Mouse (Mus musculus) liver, postnatal 0 days (tissue): ENCODE results near the gene Tspan13. TPM values are rescaled to one million over a fixed set of nuclear protein-coding genes. Genes with fewer than 3 reads are reported as not detected.

ENCODE experiments used
- ATAC-seq: fragments of 200-750 bp; cut with Nextera tagmentation; 2 replicates; pipeline ENCODE4 v1.8.0; 2017; ENCODE audit warnings: mild to moderate bottlenecking, moderate library complexity
- DNase-seq: peaks from one replicate; pipeline ENCODE4 v3.0.0-alpha.2; 2016
- H3K27ac ChIP-seq: fragments of 300-500 bp; sonication (generic); 2 replicates; pipeline ENCODE4 v1.5.1; 2014; ENCODE audit warnings: antibody characterized with exemption, moderate library complexity, mild to moderate bottlenecking, low read depth
- H3K27me3 ChIP-seq: fragments of 300-500 bp; sonication (generic); 2 replicates; pipeline ENCODE4 v1.6.1; 2014; ENCODE audit warnings: low read length, control low read depth, mixed read lengths; ENCODE audit not compliant: insufficient read depth
- H3K36me3 ChIP-seq: fragments of 300-500 bp; sonication (generic); replicated peaks from 2 replicates; pipeline ENCODE4 v1.6.1; 2014; ENCODE audit warnings: mild to moderate bottlenecking, control low read depth, low read length, moderate library complexity, mixed read lengths; ENCODE audit not compliant: insufficient read depth
- H3K4me1 ChIP-seq: fragments of 300-500 bp; sonication (generic); 2 replicates; pipeline ENCODE4 v1.6.1; 2014; ENCODE audit warnings: antibody characterized with exemption, mild to moderate bottlenecking, control low read depth; ENCODE audit not compliant: insufficient read depth
- H3K4me2 ChIP-seq: fragments of 300-500 bp; sonication (generic); 2 replicates; pipeline ENCODE4 v1.6.1; 2014; ENCODE audit warnings: low read depth, mild to moderate bottlenecking, low read length, moderate library complexity, mixed read lengths
- H3K4me3 ChIP-seq: fragments of 300-500 bp; sonication (generic); 2 replicates; pipeline ENCODE4 v1.5.1; 2014; ENCODE audit warnings: low read depth, low read length
- H3K9ac ChIP-seq: fragments of 300-500 bp; sonication (generic); replicated peaks from 2 replicates; pipeline ENCODE4 v1.6.1; 2014; ENCODE audit warnings: mild to moderate bottlenecking, moderate library complexity
- H3K9me3 ChIP-seq: fragments of 300-500 bp; sonication (generic); 2 replicates; pipeline ENCODE4 v1.6.1; 2016; ENCODE audit warnings: mild to moderate bottlenecking, control low read depth, low read length, mixed read lengths
- CTCF ChIP-seq: sonication (generic); IDR thresholded peaks from 2 replicates; pipeline ENCODE4 v1.5.1; 2016; ENCODE audit warnings: antibody characterized with exemption, low read depth
- EP300 ChIP-seq: IDR thresholded peaks from 2 replicates; pipeline ENCODE4 v1.6.1; 2016; ENCODE audit warnings: antibody characterized with exemption, low read depth, mild to moderate bottlenecking
- WGBS: fragments of 180-500 bp; shearing (Covaris S2); extraction: QIAGEN DNeasy Blood & Tissue Kit; methylation state at CpG from one replicate; pipeline ENCODE4 v1.1.7; 2014; ENCODE audit not compliant: insufficient replicate concordance; 5-methylcytosine and 5-hydroxymethylcytosine counted together
- polyA plus RNA-seq: library from polyadenylated mRNA; unstranded; fragments of >200 nt; fragmentation: Nextera tagmentation; extraction: Ambion mirVana; gene quantifications from 2 replicates; pipeline ENCODE4 v1.2.1, GENCODE M21; 2015

The Tspan13 gene
- 18.3 and 19.7 TPM in 2 replicates for polyA plus RNA-seq

- TF ChIP-seq EP300: no peak
- TF ChIP-seq CTCF: peak; percentile 26
- no peaks in the 10 kb centered on the region for H3K9me3 ChIP-seq
- peak within 1 kb of the TSS; percentile 85 for H3K4me3 ChIP-seq
- H3K9ac ChIP-seq: peak within 1 kb of the TSS; percentile 79
- peaks cover 5% of the 10 kb centered on the region for H3K4me1 ChIP-seq
- no peaks in the 10 kb centered on the region for H3K36me3 ChIP-seq
- peak within 1 kb of the TSS; percentile 100 for H3K4me2 ChIP-seq
- WGBS: under 1% methylated on average over 30 of the region's 35 CpGs
- H3K27ac ChIP-seq: peak within 1 kb of the TSS; percentile 55
- ATAC-seq (peak; percentile 92), DNase-seq (peak; percentile 87)
- H3K27me3 ChIP-seq: 0 out of 2 replicates have a peak, but pooled peaks cover 3% of the 10 kb centered on the region
Observed at GRCm38 (mm10) chr12:36042348-36042778, at the start of gene Tspan13. Gene Tspan13 (minus strand): TSS chr12:36042500.

GRCm38 (mm10) chr12:36091964-36092363 lies 49.7 kb upstream of the Tspan13 start:
- ATAC-seq (no peak), DNase-seq (no peak)
- no peak overlapping the region for H3K4me2 ChIP-seq
- no peak overlapping the region for H3K9ac ChIP-seq
- no peaks in the 10 kb centered on the region for H3K9me3 ChIP-seq
- TF ChIP-seq CTCF (no peak), EP300 (no peak)
- H3K4me1 ChIP-seq: no peaks in the 10 kb centered on the region
- WGBS: 87% methylated on average over 10 of the region's 10 CpGs
- no peaks in the 10 kb centered on the region for H3K27me3 ChIP-seq
- peaks cover 4% of the 10 kb centered on the region; the same call in 1 of the 2 replicates for H3K36me3 ChIP-seq
- no peak overlapping the region for H3K4me3 ChIP-seq
- no peak overlapping the region for H3K27ac ChIP-seq

- Histone ChIP-seq H3K9ac (no peak overlapping the region), H3K4me2 (no peak overlapping the region), H3K27ac (no peak overlapping the region), H3K36me3 (peaks cover 4% of the 10 kb centered on the region; the same call in 1 of the 2 replicates), H3K4me1 (no peaks in the 10 kb centered on the region), H3K4me3 (no peak overlapping the region), H3K27me3 (no peaks in the 10 kb centered on the region), H3K9me3 (no peaks in the 10 kb centered on the region)
- no peak for TF ChIP-seq EP300
- TF ChIP-seq CTCF: no peak
- WGBS: 70% methylated on average over 6 of the region's 6 CpGs
- DNase-seq: peak; percentile 27
- ATAC-seq: no peak
Observed at GRCm38 (mm10) chr12:36089221-36089620, 46.9 kb upstream of the Tspan13 start.

GRCm38 (mm10) chr12:36088804-36089203 lies 46.5 kb upstream of the Tspan13 start:
- Histone ChIP-seq H3K27ac (no peak overlapping the region), H3K9me3 (no peaks in the 10 kb centered on the region), H3K36me3 (peaks cover 4% of the 10 kb centered on the region; the same call in 1 of the 2 replicates), H3K9ac (no peak overlapping the region), H3K27me3 (no peaks in the 10 kb centered on the region), H3K4me3 (no peak overlapping the region), H3K4me1 (no peaks in the 10 kb centered on the region), H3K4me2 (no peak overlapping the region)
- ATAC-seq: no peak
- no peak for DNase-seq
- no peak for TF ChIP-seq EP300
- no peak for TF ChIP-seq CTCF
- WGBS: 90% methylated on average over 1 of the region's 1 CpGs

- Histone ChIP-seq H3K27me3 (no peaks in the 10 kb centered on the region), H3K9ac (no peak overlapping the region), H3K27ac (no peak overlapping the region), H3K36me3 (no peaks in the 10 kb centered on the region), H3K9me3 (no peaks in the 10 kb centered on the region), H3K4me2 (no peak overlapping the region), H3K4me1 (no peaks in the 10 kb centered on the region), H3K4me3 (no peak overlapping the region)
- ATAC-seq (no peak), DNase-seq (no peak)
- TF ChIP-seq EP300: no peak
- TF ChIP-seq CTCF: no peak
- WGBS: 86% methylated on average over 2 of the region's 2 CpGs
Observed at GRCm38 (mm10) chr12:36085380-36085779, 43.1 kb upstream of the Tspan13 start.

GRCm38 (mm10) chr12:36078101-36078899 lies 36.0 kb upstream of the Tspan13 start:
- DNase-seq (no peak), ATAC-seq (no peak)
- no peak for TF ChIP-seq EP300
- WGBS: 55% methylated on average over 4 of the region's 4 CpGs
- H3K4me2 ChIP-seq: no peak overlapping the region
- no peaks in the 10 kb centered on the region for H3K9me3 ChIP-seq
- H3K4me1 ChIP-seq: no peaks in the 10 kb centered on the region
- H3K27me3 ChIP-seq: no peaks in the 10 kb centered on the region
- no peak overlapping the region for H3K4me3 ChIP-seq
- H3K9ac ChIP-seq: no peak overlapping the region
- H3K27ac ChIP-seq: no peak overlapping the region
- no peaks in the 10 kb centered on the region for H3K36me3 ChIP-seq
